Mouse (Mus musculus) frontal cortex, postnatal 25 days (tissue): ENCODE results near the gene Oas1f.
"Not testable (repeated sequence)": the region's sequence is repeated elsewhere in the genome, so short reads cannot be mapped to it uniquely, and the experiment has no call there.

ENCODE experiments used
- DNase-seq, 2 experiments: peaks; one replicate each; pipeline ENCODE4 v3.0.0; 2022; ENCODE audit warnings: low spot score in 2 of 2

Oas1f gene

DNA sequence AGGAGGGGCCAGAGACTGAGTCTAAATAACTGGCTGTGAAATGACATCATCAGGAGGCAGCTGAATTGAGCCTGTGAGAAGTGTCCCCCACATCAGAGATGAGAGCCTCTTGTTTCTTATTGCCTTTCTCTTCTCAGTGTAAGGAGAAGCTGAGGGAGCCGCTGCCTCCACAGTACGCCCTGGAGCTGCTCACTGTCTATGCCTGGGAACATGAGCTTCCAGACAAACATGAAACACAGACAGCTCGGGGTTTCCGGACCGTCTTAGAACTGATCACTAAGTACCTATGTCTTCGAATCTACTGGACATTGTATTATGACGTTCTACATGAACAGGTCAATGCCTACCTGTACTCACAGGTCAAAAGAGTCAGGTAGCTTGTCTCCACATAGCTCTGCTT, 23.6 kb downstream of the Oas1f start:
- no peak for DNase-seq

DNA sequence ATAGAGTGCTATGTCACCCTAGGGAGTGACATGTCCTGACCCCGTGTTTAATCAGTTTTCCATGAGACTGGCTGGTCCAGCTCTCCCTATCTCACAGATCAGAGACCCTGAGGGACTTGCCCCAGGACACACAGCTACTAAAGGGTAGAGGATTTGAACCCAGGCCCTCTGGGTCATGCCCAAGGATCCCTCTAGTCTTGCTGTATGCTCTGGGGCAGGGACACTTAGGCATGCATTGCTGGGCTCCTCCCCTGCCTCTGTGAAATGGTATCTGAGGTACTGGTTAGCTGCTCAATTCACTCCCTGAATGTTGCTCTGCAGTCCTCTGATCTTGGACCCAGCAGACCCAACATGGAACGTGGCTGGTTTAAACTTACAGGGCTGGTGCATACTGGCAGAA, 24.3 kb downstream of the Oas1f start:
- no peak for DNase-seq

DNA sequence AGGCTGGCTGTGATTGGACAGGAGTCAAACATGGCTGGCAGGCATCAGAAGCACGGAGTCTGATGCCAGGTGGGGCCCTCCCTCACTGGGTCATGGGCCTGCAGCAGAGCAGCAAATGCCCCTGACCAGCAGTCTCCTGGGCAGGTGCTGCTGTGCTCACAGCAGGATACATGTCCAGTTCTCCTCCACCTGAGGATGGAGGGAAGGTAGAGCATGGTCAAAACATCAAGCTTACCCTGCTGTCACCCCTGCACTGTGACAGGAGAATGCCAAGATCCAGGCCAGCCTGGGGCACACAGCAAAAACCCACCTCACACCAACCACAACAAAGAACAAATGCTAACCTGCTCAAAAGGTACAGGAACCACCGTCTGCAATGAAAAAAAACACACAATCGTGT, 29.7 kb downstream of the Oas1f start:
- DNase-seq: not testable (repeated sequence)

DNA sequence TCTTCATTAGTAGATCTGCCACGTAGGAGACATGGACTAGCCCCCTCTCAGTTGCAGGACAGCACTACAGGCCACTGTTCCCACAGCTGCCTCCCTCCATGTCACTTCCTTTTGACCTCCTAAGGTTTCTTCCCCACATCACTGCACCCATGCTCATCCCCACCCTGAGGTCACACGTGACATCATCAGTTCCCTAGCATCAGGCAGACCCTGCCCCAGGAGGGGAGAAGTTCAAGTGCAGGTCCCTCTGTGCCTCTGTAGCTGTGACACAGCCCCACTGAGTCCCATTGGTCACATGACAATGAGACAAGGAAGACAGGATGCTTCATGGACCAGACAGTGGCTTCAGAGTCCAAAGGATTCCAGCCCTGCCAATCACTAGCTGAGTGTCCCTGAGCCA, 30.2 kb downstream of the Oas1f start:
- DNase-seq: not testable (repeated sequence)

DNA sequence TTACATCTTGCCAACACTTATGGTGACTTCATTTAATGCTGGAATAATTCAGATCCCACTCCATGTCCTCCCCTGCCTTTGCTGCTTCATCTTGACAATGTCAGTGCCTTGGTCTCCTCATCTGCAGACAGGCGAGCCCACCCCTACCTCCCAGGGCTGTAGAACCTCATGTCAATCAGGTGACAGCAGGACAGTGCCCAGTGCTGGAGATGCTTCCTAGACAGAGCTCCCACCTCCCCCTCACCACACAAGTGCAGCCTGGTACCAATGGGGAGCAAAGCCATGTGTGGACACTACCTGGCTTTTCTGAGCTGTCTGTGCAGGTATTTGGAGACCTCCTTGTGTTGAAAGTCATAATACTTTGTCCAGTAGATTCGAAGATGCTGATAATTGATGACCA, 31.6 kb downstream of the Oas1f start:
- not testable (repeated sequence) for DNase-seq

DNA sequence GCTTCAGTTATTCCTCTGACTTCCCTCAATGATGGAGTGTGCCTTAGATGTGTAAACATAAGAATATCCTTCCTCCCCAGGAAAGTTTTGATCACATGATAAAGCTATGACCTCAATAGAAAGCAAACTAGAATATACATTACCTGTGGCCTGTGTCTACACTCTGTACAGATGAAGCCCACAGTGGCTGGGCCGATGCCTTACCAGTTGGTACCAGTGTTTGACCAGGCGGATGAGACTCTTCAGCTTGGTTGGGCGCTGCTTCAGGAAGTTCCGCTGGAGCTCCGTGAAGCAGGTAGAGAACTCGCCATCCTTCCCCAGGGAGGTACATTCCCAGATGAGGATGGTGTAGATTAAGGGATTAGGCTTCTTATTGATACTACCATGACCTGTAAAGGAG, 34.5 kb downstream of the Oas1f start:
- not testable (repeated sequence) for DNase-seq

DNA sequence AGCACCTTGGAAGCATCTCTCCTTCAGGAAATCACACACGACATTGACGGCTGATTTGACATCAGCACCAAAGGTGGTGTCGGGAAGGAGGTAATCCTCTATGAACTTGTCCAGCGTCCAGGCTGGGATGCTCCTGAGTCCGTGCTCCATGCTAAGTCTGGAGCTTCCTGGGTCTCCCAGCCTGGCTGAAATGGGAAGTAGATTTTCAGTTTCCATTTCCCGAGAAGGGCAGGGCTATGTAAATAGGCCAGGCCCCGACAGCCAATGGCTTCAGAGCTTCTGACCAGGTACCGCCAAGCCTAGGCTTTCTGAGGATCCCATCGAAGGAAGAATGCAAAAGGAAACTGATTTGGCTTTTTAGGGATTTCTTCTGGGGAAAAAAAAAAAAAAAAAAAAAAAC, 40.2 kb downstream of the Oas1f start, which contains the start of gene Oas1g:
Gene Oas1g (minus strand): TSS at position 201 of the 400 bp plus-strand sequence.
- DNase-seq: not testable (repeated sequence)

DNA sequence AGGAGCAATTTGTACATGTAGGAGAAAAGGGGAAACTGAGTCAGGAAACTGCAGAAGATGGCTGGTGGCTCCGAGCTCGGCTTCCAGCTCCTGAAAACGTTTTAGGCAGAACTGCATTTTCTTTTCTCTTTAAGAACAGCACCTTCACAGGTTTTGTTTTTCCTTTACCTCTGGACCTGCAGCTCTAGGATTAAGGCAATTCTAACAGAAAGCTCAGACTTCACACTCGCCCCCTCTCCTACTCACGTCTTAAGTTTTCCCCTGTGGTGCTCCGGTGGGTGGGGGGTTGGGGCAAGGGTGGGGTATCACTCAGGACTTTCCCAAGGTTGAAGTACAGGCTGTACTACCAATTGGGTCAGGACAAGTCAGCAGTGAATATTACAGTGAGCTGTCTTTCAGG, 40.7 kb downstream of the Oas1f start:
- DNase-seq: no peak

DNA sequence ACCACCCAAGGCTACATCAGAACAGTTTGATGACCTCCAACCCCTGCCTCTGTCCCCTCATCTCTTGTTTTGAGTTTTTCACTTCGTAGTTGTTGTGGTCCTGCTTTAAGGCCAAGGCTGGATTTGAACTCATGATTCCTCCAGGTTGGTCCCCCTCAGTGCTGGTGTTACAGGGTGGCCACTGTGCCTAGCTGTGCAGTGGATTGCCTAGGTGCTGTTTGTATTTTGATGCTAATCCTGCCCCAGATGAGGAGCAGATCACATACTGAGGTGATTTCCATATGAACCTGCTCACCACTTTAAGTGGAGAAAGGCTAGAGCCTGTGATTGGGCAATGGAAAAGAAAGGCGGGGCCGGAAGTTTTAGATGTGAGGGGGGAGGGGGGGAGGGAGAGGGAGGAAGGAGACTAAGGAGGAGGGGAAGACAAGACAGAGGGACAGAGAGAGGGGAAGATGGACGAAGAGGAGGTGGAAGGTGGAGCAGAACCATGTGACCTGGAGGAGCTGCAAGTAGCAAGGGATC, 41.2 kb downstream of the Oas1f start:
- not testable (repeated sequence) for DNase-seq

DNA sequence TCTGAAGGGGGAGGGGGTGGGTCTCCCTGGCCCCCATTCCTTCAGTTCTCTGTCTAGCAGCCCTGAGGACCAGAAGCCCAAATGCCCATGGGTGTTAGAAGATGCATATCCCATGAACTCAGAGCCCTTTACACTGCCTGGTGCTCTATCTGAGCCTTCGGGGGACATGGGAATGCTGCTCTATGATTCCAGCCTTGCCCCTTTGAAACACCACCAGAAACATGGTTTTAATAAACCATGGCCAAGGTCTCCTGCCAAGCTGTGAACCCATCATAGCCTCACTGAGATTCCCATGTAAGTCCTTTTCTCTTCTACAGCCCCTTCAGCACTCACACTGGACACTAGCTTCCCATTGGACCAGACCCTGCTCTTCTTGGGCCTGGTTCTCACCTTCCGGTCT, 42.9 kb downstream of the Oas1f start:
- no peak for DNase-seq

DNA sequence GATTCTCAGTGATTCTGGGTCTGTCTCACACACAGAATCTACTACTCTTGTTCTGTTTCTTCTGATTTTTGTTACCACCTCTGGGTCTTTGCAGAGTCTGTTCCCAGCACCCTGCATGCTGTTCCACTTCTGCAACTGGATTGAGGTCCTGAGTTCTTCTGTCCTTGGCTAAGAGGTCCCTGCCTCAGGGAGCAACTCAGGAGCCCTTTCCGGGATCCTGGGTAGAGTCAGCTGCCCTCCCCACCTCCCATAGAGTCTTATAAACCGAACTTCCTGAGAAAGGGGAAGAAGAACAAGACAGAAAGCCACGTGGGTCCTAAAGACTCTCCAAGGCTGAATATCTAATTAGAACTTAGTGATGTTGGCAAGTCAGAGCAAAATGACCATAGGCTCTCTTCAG, 43.8 kb downstream of the Oas1f start:
- no peak for DNase-seq

DNA sequence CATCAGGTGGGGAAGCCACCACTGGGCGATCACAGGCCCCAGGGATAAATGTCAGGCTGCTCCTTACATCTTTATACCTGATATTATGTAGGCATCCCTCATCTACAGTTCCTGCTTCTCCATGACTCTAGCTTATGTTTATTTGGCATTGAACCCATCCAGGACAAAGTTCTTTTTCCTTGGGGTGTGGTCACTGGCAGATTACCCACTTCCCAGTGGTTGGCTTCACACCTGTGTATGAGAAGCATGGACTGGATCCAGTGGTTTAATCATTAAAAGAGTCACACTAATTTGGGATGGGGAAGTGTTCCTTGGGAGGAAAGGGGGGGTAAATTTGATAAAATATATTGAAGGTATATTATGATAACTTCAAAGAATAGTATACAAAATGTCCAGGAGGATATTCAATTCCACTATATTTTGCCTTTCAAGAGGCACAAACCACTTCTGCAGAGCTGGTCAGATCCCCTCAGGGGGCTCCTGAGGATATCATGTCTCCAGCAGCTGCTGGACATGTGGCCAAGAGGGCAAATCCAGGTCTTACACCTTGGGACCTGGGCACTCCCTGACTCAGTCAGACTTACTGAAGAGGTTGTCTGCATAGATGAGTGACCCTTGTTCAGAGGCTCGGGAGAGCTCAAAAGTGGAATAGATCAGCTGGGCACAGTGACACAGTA, 44.5 kb downstream of the Oas1f start:
- DNase-seq: not testable (repeated sequence)

DNA sequence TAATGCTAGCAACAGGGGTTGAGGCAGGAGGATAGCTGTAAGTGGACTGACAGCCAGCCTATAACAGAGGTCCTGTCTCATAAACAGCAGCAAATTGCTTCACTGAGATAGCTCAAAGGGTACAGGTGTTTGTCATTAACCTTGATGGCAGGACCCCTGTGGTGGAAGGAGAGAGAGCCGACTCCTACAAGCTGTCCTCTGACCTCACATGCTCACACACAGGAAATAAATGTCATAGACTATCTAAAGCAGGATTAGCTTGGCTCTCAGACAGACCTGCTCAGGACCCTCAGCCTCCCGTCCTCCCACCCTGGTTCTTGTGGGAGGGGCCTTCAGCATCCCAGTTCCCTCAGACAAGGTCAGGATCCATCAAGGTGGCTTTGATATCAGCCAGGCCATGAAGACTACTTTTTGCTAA, 45.1 kb downstream of the Oas1f start:
- DNase-seq: no peak

DNA sequence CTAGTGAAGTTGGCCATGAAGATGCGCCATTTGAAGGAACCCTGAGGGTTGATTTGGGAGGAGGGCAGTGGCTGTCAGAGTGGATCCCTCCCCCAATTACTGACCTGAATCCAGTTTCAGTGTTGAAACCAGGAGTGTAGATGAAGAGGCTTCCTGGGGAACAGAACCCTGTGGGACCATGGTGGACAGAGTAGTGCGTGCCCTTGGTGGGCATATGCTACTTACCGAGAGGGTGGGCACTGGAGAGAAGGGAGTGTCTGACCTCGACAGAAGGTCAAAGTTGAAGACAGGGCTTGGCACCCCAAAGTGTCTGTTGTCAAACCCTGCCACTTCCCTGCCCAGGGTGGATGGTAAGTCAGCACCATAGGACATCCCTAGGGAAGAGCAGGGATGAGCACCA, 46.7 kb downstream of the Oas1f start:
- DNase-seq: not testable (repeated sequence)

DNA sequence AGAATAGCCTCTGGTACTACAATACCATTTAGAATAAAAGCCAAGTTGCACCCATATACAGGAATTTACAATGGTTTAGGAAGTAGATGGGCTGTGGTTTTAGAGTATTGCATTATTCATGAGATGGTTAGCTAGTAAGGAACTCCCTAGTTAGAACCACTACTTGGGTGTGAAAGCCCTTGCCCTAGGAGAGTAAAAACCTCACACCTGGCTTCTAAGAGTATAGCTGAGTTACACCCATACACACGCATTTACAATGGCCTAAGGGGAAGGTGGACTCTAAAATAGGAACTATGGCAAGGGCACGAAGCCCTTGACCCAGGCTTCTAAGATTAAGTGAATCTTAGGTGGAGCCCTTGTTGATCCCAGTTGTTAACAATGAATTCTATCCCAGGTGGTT, 47.5 kb downstream of the Oas1f start:
- not testable (repeated sequence) for DNase-seq

DNA sequence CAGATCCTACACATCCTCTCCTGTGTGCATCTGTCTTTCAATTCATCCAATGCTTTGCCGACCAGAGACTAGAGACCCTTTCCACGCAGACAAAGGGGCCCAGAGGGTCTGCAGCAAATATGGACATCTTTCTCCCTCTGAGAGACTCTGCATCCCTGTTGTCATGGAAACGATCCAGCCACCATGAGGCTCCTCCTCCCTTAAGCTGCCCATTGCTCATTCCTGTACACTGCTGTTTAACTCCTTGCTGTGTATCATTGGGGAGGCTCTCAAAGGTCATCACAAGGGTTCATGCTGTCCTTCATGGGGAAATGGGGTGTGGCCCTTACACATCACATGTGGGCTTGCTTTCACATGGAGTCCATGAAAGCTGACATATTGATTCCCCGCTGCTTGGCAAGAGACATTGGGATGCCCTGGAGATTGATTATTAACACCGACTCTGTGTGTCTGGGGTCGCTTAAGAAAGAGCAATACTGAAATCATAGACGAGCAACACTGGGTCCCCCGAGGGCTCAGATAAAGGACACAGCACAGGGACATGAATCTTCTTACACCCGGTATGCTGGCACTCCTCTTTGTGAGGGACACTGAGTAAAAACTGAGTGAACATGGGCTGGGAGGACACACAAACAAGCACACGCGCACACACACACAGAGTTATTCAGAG, 48.2 kb downstream of the Oas1f start:
- DNase-seq: no peak

DNA sequence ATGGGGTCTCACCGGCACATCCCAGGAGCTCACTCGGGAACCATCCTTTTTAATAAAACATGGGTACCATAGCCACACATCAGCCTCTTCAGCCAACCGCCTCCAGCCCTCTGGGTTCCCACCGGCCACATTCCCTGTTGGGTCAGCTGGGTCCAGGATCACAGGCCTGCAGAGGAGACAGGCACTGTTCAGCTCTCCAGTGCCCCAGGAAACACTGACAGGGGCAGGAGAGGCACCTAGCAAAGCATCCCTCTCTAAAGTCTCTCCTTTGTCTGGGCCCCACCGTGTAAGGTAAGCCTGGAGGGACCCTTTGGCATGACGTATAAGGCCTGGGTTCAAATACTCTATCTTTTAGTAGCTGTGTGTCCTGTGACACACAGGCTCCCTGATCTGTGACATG, 51.1 kb downstream of the Oas1f start:
- no peak for DNase-seq

DNA sequence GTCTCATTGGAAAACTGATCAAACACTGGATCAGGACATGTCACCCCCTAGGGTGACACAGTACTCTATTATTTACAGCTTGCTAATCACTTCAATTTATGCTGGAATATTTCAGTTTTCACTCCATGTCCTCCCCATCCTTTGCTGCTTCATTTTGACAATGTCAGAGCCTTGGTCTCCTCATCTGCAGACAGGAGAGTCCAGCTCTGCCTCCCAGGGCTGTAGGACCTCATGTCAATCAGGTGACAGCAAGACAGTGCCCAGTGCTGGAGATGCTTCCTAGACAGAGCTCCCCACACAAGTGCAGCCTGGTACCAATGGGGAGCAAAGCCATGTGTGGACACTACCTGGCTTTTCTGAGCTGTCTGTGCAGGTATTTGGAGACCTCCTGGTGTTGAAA, 51.6 kb downstream of the Oas1f start:
- no peak for DNase-seq

DNA sequence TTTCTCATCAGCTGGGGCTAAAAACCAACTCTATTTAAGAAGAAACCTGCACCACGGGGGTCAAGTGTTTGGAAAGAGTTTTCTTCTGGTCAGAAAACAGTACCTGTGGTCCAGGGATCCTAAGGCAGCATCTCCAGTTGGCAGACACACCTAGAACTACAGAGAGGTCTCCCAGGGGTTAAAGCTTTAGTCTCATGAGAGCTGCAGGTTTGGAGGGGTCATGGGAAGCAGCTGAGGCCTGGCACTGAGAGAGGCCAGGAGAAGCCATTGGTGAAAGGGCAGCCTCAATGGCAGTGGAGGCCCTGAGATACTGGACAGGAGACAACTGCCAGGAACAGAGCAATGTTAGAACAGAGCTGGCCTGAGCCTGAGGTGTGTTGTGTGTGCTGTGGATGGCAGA, 53.5 kb downstream of the Oas1f start:
- DNase-seq: no peak

DNA sequence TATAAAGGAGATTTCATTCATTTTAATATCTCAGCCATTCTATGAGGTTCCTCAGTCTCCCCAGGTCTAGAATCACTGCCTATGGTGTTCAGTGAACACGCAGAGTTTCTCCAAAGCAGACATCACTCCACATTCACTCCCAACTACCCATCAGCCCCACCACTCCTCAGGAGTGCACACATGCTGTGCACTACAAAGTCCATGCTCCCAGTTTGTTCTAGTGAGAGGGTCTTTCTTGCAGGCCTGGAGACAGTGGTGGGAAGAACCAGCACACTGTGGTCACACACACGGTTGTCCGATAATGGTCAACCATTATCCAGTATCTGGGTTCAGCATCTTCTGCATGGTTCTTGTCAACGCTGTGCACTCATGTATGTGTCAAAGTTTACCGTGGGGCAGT, 54.9 kb downstream of the Oas1f start:
- no peak for DNase-seq

DNA sequence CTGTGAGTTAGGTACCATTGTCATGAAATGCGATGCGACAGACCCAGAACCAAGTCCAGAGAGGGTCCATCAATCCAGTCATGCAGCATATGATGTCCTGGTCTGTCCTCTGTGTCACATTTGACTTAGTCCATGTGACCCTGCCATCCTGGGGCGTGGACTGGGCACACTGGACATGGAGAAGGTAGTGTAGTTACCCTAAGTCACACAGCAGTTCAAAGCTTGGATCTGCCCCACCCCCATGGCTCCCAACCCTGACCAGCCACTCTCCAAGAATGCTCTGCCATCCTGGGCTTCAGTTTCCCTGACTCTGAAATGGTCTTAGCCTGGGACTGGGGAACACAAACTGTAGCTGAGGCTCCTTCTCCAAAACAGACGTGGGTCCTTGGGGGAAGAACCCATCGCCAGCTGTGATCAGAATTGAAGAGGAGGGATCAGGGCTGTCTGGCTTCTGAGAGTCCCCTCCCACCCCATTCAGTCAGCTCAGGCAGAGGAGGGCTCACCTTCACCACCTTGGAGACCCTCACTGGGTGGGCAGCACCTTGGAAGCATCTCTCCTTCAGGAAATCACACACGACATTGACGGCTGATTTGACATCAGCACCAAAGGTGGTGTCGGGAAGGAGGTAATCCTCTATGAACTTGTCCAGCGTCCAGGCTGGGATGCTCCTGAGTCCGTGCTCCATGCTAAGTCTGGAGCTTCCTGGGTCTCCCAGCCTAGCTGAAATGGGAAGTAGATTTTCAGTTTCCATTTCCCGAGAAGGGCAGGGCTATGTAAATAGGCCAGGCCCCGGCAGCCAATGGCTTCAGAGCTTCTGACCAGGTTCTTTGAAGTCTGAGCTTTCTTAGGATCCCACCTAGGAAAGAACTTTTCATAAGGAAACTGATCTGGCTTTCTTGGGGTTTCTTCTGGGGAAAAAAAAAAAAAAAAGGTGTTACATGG, 59.9 kb downstream of the Oas1f start, which contains the start of gene Oas1a:
Gene Oas1a (minus strand): TSS at position 731 of the 943 bp plus-strand sequence.
- not testable (repeated sequence) for DNase-seq
